Mouse (Mus musculus) left cerebral cortex, postnatal 4 days (tissue): ENCODE measurements at regions not wholly inside any gene's neighbourhood (a gene's known extent, or its start where the extent isn't known, plus 50 kb on each side); places are given as distances from the start of the nearest gene placed in this dataset.

Source experiments
- DNase-seq: peaks from one replicate; pipeline ENCODE4 v3.0.0-alpha.2; 2022
- intact Hi-C: fragments of 180-260 bp; cut with DNase I; formaldehyde crosslinking; loops from one replicate; pipeline ENCODE4 v1.15.1; 2025

GRCm38 (mm10) chr7:119251679-119252078, 67.3 kb upstream of the Gpr139 start:
- no peak for DNase-seq
- intact Hi-C loops: no loop called here

DNA sequence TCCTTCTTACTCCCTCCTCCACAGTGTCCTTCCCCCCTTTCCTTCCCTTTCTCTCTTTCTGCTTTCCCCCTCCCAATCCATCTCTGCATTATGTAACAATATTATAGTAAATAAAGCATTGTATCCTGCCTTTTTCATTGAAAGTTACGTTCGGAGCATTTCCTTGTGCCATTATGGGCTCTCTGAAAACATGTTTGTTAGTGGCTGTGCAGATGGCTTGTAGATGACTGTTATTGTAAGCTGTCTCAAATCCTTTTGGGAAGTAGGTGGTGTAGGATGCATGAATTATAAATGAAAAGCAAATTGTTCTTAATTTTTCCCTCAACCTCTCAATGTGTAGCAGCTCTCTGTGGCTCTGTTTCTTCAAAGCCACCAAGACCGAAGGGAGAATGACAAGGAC, 66.0 kb upstream of the Gpr139 start:
- no peak for DNase-seq

GRCm38 (mm10) chr7:119244785-119245184, 60.4 kb upstream of the Gpr139 start:
- intact Hi-C loops: no loop called here
- no peak for DNase-seq

More for the DNA sequence above, 66.0 kb upstream of the Gpr139 start:
- intact Hi-C loops: no loop called here

DNA sequence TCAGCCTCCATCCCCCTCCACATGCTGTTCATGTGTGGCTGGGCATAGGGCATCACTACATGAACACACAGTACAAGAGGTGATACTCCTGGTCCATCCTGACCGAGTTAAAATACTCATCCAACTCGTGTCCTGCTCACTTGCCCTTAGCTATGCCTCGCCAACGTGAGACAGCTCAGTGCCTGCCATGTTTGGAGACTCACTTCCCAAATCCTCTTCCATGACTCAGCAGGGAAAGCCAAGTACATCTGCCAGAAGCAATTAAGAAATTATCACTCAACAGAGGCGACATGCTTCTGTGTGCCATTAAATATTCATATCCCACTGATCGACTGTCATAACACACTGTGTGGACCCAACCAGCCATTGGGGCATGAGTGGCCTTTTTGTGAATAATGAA, 51.9 kb upstream of the Gpr139 start:
- intact Hi-C loops: no loop called here
- no peak for DNase-seq
